Mouse (Mus musculus): ENCODE results near the gene Fut2.

- TF ChIP-seq CTCF (IDR thresholded peaks at IDR 0.05; ENCODE audit: extremely low read depth, insufficient read depth, low read length) (no peak), POLR2A (IDR thresholded peaks at IDR 0.05; ENCODE audit: extremely low read depth, insufficient read depth, low read length) (0 out of 2 replicates have a peak, but pooled peaks have one; percentile 20)
Measured at GRCm38 (mm10) chr7:45627261-45627660, 38.9 kb downstream of the Fut2 start, which contains the start of gene Rasip1.

Data from cortical plate, adult 2 months (tissue).